Mouse (Mus musculus) thymus, adult 18-20 months (tissue): ENCODE data around the gene Pik3cg.

Experiments used
- DNase-seq, 2 experiments: peaks; one replicate each; pipeline ENCODE4 v3.0.0; 2022; ENCODE audit warnings: mixed read lengths in 2 of 2

The Pik3cg gene

DNA sequence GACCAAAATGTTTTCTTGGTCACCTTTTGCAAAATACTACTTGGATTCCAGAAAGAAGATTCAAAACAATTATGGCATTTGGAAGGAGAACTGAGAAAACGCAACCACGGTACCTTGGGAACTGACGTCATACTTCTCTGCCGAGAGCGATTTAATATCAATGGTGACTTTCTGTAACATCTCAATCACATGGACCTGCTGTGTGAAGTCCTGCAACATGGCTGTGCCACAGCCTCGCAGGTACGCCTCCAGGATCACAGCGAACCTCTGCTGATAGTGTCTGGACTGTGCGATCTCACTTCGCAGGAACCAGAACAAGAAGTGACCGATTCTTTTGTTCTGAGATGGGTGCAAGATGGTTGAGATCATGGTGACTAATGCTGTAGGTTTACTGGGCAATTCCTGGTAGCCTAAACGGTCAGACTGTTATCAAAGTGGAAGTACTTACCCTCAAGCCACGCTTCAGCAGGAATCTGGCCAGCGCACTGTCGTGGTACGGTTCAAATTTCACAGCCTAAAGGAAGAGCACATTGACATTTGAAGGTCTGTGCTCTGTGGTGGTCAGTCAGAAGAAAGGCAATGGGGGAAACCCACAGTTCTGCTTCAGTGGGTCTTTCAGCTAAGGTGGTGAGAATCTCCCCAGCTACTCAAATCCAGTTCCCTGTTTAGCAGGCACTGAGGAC lies 7.9 kb downstream of the Pik3cg start:
- no peak for DNase-seq

DNA sequence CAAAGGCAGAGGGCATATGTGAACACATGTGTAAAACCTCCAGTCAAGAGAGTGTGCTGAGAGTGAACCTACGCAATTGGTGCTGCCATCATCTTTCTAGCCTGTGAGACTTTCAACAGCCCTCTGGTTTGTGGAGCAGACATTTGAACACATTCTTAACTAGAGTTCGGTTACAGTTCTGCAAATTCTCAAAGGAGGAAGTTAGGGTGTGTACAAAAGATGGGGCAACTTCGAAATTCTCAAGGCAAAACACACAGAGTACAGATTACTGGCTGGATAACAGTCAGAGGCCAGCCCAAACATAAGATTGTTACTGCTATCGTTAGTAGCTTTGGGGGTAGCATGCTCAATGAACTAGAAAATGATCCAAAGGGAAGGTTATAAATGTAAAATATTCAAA lies 9.0 kb downstream of the Pik3cg start:
- DNase-seq = no peak

DNA sequence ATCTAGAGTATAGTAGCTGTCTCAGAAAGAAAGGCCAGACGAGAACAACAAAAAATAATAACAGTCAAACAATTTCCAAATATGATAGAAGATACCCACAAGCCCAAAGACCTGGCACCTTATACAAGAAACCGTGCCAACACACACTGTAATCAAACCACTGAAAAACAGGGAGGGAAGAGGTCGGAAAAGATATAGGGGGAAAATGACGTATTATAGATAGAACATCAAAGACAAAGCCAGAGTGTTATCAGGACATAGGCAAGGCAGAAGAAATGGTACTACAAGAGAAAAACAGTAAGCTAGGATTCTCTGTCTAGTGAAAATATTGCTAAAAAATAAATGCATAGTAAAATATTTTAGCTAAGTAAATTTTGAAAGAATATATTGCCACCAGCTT lies 10.4 kb downstream of the Pik3cg start:
- DNase-seq = no peak

DNA sequence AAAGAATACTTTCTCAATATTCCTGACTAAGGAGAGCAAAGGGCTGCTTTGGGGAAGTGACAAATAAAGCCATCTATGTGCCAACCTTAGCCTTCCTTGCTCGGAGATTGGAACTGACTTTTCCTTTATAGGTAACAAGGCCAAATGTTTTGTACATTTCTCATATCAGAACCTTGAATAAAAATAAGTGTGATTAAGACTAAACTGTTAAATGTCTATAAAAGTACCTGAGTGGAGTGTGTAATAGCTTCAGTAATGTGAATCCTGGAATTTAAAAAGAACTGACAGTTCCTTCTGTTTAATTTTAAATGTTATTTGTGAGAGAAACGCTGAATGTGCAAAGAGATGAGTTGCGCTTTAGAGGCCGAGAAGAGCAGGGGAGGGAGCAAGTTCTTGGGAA lies 13.5 kb downstream of the Pik3cg start:
- DNase-seq = no peak

DNA sequence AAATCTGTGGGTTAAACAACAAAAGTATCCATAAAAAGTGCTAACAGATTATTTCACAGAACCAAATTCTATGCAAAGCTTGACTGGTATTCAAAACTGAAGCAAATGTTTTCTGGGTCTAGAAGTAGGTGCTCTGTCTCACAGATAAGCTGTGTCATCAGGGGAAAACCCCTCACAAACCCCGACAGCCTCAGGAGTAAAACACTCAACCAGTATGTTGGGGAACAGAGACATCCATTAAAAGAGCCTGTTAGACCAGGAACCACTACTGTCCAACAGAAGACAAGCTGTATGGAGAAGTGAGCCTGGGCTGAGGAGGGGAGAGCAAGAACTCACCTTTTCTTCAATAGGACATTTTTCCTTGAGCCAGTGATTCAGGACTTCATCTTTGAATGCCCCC lies 14.1 kb downstream of the Pik3cg start:
- DNase-seq = no peak

DNA sequence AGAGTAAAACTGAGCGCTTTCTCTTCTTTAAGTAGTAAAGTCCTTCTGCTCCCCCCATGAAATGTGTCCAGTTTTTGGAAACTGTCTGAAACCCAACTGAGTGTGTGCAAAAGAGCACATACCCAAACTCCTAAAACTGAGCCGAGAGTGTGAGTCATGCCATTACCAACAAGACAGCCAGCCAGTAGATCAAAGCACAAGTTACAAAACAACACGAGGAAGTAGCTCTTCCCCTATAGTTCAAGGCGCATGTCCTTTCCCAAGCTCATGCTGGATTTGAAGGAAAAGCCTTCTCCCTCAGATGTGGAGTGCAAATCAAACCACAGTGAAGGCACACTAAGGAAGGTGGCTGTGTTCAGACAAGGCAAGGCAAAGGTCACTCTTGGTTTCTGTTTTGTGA lies 17.5 kb downstream of the Pik3cg start:
- no peak for DNase-seq

DNA sequence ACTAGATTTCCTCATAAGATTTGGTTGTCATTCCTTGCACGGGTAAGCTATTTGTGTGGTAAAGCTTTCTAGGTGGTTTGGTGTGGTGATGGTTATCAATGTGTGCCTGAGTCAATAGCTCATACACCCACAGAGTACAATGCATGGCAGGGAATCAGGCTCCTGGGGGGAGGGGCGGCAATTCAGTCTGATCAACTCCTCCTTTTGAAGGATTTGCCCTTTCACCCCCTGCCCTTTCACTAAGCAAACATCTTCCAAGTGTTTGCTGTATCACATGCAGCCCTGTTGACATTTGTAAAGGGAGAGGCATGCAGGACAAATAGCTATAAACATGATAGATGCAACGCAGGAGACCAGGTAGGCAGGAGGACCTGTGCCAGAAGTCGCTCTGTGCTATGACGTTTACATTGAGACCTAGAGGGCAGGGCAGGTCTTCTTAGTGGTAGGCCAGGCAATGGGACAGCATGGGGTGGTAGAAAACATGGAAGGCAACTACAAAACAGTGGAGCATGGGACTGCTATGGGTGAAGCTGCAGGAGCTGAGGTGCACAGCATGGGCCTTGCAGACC lies 20.7 kb downstream of the Pik3cg start:
- DNase-seq = no peak

DNA sequence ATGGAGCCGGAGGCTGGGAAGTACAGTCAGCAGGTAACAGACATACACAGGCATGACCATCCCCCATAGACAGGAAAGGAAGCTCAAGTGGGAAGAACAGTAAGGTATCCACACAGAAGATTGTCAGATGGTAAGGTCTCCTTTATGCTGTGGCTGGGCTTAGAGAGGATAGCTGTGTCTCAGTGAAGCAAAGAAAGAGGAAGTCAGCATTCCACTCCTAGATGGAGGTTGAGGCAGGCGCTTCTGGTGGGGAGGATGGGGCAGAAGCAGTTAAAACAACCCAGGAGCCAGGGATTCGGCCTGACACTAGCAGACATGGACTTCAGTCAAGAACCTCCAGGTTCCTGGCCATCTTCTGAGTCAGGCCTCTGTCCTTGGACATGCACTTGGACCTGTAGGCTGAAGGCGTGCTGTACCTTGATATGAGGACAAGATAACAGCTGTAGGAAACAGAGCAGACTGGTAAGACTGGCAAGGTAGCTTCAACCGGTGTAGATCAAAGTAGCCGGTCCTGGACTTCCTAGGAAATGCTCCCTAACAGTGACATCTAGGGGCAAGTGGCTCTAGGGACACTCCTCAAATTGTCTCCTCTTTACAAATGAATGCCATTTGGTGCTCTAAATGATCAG lies 21.7 kb downstream of the Pik3cg start:
- DNase-seq = no peak

DNA sequence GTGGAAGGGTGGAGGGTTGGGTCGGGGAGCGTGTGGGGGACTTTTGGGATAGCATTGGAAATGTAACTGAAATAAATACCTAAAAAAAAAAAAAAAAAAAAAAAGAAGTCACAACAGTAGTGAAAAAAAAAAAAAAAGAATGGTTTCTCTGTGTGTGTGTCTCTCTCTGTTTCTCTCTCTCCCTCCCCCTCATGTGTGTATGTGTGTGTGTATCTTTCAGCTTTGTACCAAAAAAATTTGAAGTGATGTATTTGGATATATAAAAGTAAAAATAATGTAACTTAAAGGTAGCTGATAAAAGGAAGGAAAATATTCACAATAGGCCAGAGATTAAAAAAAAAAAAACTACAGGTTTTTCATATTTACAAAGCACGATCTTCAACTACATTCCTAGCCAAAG lies 23.6 kb downstream of the Pik3cg start:
- no peak for DNase-seq

DNA sequence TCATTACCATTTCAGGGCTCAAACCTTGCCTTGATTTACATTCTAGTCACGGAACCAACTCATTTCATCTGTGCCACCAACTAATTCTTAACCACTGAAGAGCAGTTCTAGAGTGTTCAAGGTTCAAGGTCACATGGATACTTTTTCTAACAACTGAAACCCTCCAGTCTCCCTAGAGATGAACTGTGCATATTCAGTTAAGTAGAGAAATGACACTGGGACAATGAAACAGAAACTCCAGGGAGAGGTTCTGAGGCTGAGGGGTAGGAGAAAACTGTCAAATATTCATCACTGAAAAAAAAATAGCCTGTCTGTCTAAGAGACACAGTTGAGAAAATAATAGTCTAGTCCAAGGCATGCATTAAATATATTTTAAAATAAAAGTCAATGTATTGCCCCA lies 24.9 kb downstream of the Pik3cg start:
- DNase-seq = no peak

DNA sequence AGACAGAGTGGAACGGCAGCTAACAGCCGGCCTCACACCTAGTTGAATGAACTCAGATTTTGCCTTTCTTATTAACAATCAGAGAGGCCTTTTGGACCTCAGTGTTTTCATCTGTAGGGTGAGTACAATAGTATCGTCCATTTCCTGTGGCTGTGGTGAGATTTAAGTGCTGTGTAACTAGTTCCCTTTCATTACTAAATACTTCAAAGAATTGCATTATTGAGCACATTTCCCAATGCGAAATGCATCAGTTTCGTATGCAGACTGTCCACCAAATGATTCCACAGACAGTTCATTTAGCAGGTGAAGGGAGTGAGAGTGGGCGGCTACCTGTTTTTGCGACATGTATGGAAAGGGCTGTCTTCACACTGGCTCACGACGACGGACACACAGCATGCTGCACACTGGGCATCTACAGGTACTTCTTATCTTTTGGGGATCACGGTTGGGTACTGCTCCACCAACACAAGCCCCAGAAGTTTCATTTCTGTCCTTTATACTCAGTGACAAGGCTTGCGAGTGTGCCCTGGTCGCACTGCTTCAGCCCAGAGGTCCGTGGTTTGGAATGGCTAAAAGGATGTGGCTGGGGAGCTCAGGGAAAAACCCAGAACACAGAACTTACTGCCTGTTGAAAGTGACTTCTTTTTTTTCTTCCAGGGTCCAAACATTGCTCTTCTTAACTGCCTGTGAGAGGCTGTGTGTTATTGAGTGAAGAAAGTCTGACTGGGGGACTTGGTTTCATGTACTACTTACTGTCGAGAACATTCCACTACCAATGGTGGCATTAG lies 25.6 kb downstream of the Pik3cg start:
- DNase-seq = no peak

DNA sequence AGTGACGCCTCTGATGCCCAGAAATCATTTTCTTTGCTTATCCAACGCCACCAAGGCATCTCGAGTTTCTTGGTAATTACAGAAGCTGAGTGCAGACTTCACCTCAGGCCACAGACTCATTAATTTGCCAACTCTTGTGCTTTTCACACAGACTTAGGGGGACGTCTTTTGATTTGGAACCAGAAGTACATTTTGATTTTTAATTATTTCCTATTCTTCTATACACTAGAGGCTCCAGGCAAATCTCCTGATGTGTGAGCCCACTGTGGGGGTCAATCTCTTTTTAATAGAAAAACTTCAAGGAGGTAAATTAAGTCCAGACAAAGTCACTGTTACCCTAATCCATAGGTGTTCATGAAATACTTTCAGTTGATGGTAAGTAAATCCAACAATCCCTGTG lies 26.6 kb downstream of the Pik3cg start:
- no peak for DNase-seq

DNA sequence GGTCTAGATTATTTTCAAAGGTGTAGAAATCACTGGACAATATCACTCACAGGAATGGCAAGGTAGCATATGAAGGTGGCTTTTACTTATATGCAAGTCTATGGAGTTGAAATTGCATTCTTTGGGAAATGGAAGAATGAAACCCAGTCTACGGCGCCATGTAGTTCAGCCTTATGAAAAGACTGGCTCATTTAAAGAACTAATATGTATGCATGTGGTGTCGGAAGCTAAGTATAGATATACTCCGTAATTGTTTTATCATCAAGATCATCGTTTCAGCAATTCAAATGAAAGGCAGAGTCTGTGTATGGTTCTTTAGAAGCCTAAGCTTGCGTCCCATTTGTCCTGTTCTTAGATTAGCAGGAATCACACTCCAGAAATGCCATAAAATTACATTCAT lies 34.0 kb downstream of the Pik3cg start:
- no peak for DNase-seq

DNA sequence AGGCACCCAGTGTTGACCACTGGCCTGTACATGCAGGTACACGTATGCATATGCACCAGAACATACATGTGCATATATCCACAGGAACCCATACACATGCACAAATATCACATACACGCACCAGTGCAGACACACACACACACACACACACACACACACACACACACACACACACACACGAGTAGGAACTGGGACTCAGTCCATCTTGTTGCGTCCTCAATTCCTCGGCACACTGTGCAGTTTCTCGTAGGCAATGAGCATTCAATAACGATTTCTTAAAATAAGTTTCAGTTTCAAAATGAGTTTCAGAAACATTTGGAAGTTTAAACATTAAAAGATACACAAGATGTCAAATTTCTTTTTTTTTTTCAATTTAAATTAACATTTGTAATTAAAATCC lies 35.6 kb downstream of the Pik3cg start:
- no peak for DNase-seq

DNA sequence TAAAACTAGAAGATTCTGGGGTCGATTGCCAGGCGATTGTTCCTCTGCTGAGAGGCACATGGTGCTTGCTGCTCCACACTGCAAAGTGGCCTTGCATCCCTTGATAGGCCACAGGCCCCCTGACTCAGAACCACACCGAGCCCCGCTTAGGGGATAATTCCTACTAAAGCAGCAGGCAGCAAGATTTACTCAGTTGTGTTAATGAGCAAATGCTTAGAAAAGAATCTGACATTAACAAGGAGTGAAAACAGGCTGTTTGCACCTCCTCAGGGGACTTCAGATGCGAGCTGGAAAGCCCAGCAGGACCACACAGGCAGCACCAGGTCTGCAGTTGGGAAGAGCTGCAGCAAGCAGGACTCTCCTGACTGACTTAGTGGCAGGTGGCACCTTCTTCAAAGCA lies 39.3 kb downstream of the Pik3cg start:
- DNase-seq = no peak

DNA sequence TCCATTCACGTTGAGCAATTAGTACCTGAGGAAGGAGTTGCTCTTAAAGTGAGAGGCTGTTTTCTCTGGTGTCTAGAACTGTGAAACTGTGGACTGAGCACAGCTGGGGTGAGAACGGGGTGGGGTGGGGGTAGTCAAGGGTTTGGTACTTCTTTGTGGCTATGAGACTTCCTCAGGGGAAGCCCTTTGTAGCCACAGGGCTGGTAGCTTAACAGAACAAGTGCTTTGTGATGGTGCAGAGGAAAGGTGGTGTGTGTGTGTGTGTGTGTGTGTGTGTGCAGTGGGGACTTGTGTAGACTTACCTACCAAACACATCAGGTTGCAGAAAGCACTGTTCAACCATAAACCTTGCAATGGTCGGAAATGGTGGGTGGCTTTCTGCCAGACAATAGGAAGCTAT lies 39.7 kb downstream of the Pik3cg start:
- DNase-seq = peak; percentile 43 to 76

DNA sequence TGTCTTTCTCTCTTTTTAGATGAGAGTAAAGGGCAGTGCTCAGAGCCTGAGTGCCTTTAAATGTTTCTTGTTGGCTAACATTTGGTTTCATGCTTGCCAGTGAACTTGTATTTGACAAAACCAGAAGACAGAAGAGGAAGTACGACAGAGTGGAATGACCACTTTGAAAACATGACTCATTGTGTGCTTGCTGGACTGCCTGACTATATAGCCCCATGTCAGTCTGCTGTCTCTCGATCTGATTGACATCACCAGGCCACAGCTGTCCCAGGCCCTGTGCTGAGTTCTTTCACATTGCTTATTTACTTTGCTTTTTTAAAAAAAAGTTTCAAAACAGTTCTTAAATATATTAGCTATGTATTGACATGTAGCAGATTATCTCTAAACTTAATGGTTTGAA lies 44.8 kb downstream of the Pik3cg start:
- DNase-seq = no peak

DNA sequence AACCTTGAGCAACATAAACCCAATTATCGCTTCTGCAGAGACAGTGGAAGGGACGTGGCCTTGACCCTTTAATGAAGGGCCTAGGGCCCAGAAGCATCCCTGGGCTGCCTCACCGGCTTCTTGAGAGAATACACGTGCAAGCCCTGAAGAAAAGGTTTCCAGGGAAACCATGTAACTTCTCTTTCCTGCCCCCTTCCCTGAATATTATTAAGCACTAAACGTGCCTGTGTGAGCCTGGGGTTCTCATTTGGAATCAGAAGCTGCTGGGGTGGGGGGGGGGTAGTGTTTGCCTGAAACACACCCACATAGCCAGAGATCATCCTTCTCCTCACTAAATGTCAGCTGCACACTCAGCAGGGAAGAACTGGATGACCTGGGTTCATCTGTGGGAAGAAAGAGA lies 49.7 kb downstream of the Pik3cg start:
- no peak for DNase-seq

DNA sequence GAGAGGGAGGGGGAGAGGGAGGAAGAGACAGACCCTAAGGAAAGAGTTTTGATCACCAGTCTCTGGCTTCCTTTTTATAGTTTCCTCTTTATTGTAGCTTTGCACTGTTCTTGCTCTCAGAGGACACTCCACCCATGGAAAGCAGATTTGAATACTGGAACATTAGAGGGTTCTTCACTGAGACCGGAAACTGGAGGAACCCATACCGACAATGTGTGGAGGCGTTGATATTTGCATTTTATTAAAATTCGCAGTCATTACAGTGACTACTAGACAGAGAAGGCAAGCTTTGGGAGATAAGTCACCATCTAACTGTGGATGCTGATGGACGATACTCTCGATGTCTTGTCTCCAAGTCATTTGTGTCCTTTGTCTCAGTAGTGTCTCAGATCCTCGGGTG lies 61.9 kb downstream of the Pik3cg start:
- DNase-seq = no peak

DNA sequence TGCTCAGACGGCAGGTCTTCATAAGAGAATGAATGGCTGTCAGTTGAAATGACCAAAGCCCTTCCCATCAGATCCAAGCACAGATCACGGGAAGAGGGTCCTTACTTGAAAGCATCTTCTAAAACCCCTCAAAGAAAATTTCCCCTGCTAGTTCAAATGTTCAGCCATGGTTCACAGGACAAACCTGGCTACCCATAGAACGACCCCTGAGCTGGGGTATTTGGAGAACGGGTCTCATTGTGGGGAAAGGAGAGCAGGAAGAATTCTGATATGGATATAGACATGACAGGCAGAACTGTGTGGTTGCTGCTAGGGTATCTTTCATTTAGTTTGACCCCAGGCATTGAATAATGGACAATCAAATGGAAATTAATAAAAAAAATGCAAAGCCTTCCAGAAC lies 62.8 kb downstream of the Pik3cg start:
- DNase-seq = no peak

DNA sequence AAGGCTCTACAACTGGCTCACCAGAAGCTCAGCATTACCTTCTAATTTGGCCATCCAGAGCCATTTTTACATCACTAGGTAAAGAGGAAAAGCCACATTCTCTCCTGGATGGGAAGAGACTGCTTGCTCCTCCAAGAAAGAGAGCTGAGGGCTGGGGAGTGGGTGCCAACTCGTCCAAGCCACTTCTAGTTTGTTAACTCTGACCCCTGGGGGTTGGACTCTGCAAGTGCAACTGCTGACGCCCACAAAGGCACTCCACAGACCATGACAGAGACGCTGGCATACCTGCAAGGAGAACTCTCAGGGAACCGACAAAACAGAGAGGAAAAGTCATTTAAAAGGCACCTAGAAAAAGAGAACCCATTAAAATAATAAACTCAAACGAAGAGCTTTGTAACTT lies 63.9 kb downstream of the Pik3cg start:
- DNase-seq = peak; percentile 55 to 67

DNA sequence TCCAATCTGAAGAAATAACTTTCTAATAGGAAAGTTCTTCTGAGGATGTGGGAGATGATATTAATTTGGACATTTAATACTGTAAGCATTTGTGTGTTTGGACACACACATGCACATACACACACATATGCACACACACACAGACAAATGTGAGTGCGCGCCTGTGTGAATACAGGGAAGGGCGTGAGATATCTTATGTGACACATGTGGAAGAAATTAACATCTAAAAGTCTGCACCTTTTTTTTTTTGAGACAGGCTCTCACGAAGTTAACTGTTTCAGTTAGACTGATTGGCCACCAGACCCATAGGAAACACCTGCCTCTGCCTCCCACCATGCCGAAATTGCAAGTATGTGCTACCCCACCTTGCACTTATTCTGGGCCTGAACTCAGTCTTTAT lies 64.7 kb downstream of the Pik3cg start:
- no peak for DNase-seq

DNA sequence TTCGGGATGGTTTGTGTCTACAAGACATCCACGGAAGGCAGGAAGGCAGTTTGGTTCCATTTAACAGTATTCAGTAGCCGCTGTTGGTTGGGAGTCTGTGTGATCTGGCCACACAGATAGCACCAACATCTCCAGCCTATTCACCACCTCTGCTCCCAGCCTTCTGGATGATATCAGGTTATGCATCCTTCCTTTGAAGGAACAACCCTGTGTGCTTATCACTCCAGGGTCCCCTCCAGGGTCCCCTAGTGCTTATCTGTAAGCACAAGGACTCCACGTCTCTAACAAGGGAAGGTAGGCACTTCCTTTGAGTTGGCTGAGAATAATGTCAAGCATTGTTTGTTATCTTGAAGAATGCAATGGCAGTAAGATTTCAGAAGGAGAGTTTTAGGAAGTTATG lies 65.3 kb downstream of the Pik3cg start:
- no peak for DNase-seq

DNA sequence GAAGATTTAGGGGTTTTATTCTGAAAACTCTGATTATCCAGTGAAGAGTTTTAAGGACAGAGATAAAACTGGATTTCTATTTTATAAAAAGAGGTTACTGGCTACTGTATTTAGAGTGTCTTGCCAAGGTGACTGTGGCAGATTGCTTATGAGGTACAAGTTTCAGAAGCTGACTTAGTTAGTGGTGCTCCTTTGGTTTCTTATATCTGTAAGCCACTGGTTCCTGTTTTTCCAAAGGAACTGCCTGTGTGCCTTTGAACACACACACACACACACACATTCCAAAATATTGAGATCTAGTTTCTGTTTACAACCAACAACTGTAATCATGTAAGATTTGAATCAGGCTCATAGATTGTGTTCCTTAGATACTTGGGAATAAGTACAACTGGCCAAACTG lies 66.7 kb downstream of the Pik3cg start:
- DNase-seq = no peak
